Mouse (Mus musculus): ENCODE measurements around the gene Klhl30.
A peak's percentile ranks its signal among the peaks of the same experiment; 100 is the strongest.

DNA sequence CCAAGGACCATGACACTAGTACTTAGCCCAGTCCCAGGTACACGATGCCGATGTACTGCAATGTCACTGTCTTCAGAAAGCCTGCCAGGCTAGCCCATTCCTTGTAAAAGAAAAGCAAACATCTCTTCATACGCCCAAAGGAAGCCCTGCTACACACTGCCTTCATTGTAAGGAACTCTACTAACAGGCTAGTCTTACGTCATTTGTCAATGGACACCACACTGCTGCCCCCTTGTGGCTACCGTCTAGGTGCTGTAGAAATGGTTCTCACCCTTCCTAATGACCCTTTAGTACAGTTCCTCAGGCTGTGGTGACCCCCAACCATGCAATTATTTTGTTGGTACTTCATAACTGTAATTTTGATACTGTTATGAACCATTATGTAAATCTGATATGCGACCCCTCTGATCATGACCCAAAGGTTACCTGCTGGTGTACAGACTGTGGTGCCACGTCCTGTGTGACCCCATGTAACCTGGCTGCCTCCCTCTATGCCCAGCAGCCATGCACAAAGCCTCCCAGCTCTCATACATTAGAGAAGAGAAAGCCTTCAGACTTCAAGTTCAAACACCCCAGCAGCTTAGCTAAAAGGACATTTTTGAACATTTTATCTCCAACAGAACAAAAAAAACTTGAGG lies 29.8 kb downstream of the Klhl30 start:
- peak; percentile 78 for TF ChIP-seq CTCF (IDR thresholded peaks at IDR 0.05; ENCODE audit: borderline replicate concordance, insufficient read depth, low read depth, low read length)
- TF ChIP-seq POLR2A (IDR thresholded peaks at IDR 0.05; ENCODE audit: borderline replicate concordance, insufficient read depth, low read length) = no peak
